Mouse (Mus musculus) cerebellum, adult 2 months (tissue): Measurements from ENCODE around the gene Mylk3. TPM values are rescaled to one million over a fixed set of nuclear protein-coding genes. Genes with fewer than 3 reads are reported as not detected.

Experiments
- DNase-seq, 2 experiments: peaks; one replicate each; pipeline ENCODE4 v3.0.0; 2021
- H3K27ac ChIP-seq: fragments of 200-500 bp; 2 replicates; pipeline ENCODE4 v1.5.1; 2012; ENCODE audit warnings: low read length, control low read depth, inconsistent platforms; ENCODE audit not compliant: insufficient read depth
- H3K27me3 ChIP-seq: fragments of 200-500 bp; 2 replicates; pipeline ENCODE4 v1.6.1; 2012; ENCODE audit warnings: inconsistent platforms, mild to moderate bottlenecking, low read length, moderate library complexity; ENCODE audit not compliant: control insufficient read depth, insufficient read depth
- H3K4me1 ChIP-seq: fragments of 200-500 bp; 2 replicates; pipeline ENCODE4 v1.6.1; 2011; ENCODE audit warnings: low read length; ENCODE audit not compliant: control insufficient read depth, insufficient read depth
- H3K4me3 ChIP-seq: fragments of 200-500 bp; replicated peaks from 2 replicates; pipeline ENCODE3; 2011; ENCODE audit warnings: mild to moderate bottlenecking, low read depth, low read length, control low read depth; ENCODE audit not compliant: insufficient read depth
- CTCF ChIP-seq: fragments of 200-500 bp; IDR thresholded peaks from 2 replicates; pipeline ENCODE4 v1.5.1; 2011; ENCODE audit warnings: low read depth, mild to moderate bottlenecking, control low read depth, low read length, moderate library complexity, borderline replicate concordance; ENCODE audit not compliant: insufficient read depth
- POLR2A ChIP-seq: fragments of 200-500 bp; IDR thresholded peaks from 2 replicates; pipeline ENCODE4 v1.6.1; 2011; ENCODE audit warnings: low read length, control low read depth, borderline replicate concordance; ENCODE audit not compliant: insufficient read depth
- whole genome bisulfite sequencing: fragments of 180-500 bp; shearing (Covaris S2); methylation state at CpG from one replicate; pipeline ENCODE4 v1.1.7; 2018; 5-methylcytosine and 5-hydroxymethylcytosine counted together
- polyA plus RNA-seq: library from polyadenylated mRNA; depleted of rRNA; stranded (reverse); fragments of >200 nt; gene quantifications from 2 replicates; pipeline ENCODE4 v1.2.3, GENCODE M21; 2012

Gene Mylk3
- polyA plus RNA-seq, 1 experiment = 0.08 TPM

DNA sequence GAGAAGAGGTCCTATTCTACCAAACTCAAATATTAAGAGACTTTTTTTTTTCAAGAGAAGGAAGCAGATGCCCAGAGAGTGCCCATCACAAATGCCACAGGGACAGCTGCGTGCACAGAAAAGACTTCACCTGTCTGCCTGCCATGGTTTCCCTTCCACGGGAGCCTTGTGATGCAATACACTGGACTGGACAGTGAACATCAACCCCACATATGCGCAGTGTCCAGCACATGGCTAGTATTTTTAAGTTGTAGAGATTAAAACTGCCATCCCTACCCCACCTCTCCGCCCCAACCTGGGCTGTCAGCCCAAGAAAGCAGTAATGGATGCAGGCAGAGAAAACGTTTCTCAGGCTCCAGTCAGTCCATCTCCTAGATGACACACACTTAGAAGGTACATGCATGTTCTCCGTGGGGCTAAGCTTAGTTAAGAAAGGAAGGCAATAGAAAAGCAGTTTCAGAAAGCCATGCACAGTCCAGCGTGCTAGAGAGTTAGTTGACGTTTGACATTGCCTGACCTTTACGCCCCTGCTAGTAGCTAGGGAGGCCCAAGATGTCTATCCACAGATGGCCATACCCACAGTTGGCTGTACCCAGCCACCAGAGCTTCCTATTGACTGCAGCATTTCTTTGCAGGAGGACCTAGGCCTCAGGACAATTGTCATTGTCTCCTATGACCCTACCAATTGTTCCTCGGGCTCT is 5.9 kb downstream of the Mylk3 start:
- H3K27me3 ChIP-seq = no peaks in the 10 kb centered on the region
- H3K4me1 ChIP-seq = no peaks in the 10 kb centered on the region
- H3K4me3 ChIP-seq = no peak overlapping the region
- 75% methylated on average over 10 of the region's 10 CpGs for WGBS
- no peak for TF ChIP-seq CTCF
- no peak for TF ChIP-seq POLR2A
- H3K27ac ChIP-seq = no peak overlapping the region
- DNase-seq = no peak

DNA sequence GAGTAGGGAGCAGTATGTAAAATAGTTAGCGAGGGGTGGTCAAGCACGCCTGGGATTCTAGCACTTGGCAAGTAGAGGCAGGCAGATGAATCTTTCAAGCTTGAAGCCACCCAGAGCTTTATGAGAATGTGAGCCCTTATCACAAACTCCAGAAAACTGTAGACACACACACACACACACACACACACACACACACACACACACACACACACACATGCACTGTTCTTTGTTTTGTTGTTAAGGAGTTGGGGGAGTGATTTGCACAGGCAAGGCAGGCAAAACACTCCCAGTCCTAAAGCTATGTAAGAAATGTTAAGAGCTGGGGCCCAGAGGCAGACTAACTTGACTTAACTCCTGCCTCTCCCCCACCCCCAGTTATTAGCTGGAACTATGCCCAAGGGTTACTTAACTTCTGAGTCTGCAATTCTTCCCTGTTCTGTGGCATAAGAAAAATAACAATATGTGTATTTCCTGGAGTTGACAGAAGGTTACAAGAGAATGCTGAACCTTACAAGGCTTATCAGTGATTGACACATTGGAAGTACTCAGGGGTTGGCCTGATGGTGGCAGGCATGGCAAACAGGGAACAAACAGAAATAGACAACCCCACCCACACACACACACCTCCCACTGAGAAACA is 6.9 kb downstream of the Mylk3 start:
- 10% methylated on average over 2 of the region's 2 CpGs for WGBS
- no peak for TF ChIP-seq POLR2A
- TF ChIP-seq CTCF = no peak
- Histone ChIP-seq H3K4me3 (no peak overlapping the region), H3K4me1 (no peaks in the 10 kb centered on the region), H3K27ac (no peak overlapping the region), H3K27me3 (no peaks in the 10 kb centered on the region)
- DNase-seq = no peak

DNA sequence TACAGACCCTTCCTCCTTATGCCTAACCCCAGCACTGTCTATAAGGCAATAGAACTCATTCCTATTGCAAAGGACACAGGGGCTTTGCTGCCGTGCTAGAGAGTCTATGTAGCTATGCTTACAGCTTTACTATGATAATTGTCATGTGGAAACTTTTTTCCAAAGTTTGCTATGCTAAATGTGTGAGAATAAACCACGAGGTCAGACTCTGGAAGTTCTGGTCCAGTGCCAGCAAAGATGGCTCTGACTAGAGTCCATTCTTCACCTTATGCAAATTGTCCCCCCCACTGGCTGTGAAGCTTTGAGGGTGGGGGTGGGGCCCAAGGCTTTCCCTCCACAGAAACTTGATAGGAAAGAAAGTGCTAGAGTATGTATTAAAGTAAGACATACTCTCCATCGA is 9.6 kb downstream of the Mylk3 start:
- Histone ChIP-seq H3K4me3 (no peak overlapping the region), H3K4me1 (no peaks in the 10 kb centered on the region), H3K27me3 (no peaks in the 10 kb centered on the region), H3K27ac (no peak overlapping the region)
- DNase-seq = no peak
- WGBS = 31% methylated on average over 3 of the region's 3 CpGs
- no peak for TF ChIP-seq CTCF
- TF ChIP-seq POLR2A = no peak

DNA sequence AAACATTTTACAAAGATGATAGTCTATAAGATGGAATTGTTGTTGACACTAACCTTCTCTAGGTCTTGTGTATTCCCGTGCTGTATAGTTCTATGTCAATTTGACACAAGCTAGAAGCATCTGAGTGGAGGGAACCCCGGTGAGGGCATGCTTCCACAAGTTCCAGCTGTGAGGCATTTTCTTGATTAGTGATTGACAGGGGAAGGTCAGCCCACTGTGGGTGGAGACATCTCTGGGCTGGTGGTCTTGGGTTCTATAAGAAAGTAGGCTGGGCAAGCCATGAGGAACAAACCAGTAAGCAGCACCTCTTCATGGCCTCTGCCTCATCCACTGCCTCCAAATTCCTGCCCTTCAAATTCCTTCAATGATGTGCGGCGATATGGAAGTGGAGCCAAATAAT is 11.9 kb downstream of the Mylk3 start:
- Histone ChIP-seq H3K27me3 (no peaks in the 10 kb centered on the region), H3K4me1 (no peaks in the 10 kb centered on the region), H3K4me3 (no peak overlapping the region), H3K27ac (no peak overlapping the region)
- no peak for DNase-seq
- TF ChIP-seq CTCF = no peak
- TF ChIP-seq POLR2A = no peak
- WGBS = 18% methylated on average over 4 of the region's 4 CpGs

DNA sequence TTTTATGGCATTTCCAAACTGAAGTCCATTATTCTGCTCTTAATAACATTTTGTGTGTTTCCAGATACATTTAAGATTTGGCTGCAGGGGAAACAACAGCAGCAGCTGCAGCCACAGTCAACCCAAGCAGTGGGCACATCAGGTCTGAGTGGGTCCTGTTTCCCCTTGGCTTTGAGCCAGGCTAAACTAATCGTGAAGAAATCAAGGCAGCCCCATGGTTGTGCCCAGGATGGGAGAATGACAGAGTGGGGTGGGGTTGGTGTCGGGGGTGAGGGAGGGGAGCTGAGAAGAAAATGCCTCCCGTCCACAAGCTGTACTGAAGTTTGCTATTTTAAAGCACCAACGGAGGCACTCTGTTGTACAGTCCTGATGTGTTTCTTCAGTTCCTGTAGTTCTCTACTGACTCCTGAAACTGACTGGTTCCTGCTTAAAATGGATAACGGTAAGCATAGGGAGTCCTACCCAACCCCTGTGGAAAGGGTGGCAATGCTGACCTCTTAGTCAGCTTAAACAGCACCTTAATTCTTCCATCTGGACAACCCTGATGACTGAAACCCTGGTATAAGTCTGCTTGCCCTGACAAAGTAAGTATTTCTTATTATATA is 12.6 kb downstream of the Mylk3 start:
- no peak overlapping the region for H3K27ac ChIP-seq
- 48% methylated on average over 5 of the region's 5 CpGs for WGBS
- H3K4me1 ChIP-seq = no peaks in the 10 kb centered on the region
- no peak for TF ChIP-seq POLR2A
- no peak for TF ChIP-seq CTCF
- no peaks in the 10 kb centered on the region for H3K27me3 ChIP-seq
- DNase-seq = no peak
- H3K4me3 ChIP-seq = no peak overlapping the region

DNA sequence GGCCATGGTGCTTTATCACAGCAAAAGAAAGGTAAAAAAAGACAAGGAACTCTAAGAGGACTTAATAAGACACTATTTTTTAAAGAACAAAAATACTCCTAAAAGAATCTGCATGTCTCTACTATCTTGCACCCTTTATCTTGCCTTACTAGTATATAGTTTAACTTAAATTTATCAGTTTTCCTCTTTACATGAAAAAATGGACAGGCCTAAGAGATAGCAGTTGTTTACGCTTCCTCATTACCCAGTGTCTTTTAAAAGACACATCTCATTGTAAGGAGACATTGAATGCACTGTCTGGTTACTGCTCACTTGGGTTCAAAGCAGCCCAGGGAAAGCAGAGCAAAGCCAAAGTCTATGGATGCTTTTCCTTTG is 13.7 kb downstream of the Mylk3 start:
- no peak for DNase-seq
- H3K27ac ChIP-seq = no peak overlapping the region
- 100% methylated on average over 1 of the region's 1 CpGs for WGBS
- H3K27me3 ChIP-seq = no peaks in the 10 kb centered on the region
- no peak overlapping the region for H3K4me3 ChIP-seq
- no peaks in the 10 kb centered on the region for H3K4me1 ChIP-seq
- no peak for TF ChIP-seq POLR2A
- TF ChIP-seq CTCF = no peak

DNA sequence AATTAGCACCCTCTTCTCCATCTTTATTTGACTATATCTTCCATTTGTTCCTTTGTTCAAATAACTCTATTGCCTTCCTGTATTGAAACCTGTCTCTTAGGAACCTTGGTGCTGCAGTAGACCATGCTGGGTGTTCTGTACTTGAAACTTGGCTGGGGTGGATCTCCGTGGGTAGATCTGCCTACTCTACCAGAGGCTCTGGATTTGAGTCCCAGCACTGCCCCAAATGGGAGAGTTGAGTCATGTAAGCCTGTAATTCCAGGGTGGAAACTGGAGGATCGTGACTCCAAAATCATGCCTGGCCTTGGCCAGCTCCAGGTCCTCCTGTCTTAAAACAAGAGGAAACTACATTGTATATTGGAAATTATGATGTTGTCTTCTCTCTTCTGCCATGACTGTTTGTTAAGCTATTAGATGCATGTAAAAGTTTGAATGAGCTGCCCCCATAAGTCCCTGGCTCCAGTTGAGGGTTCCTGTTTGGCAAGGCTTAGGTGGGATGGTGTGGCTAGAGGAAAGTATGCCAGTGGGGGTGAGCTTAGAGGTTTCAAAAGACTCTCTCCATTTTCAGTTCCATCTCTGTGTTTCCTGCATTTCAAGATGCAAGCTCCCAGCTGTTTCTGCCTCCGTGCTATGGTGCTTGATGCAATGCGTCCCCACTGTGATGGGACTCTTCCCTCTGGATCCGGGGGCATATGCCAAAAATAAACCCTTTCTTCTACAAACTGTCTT is 14.2 kb downstream of the Mylk3 start:
- Histone ChIP-seq H3K27me3 (no peaks in the 10 kb centered on the region), H3K4me1 (no peaks in the 10 kb centered on the region), H3K4me3 (no peak overlapping the region), H3K27ac (no peak overlapping the region)
- WGBS = 76% methylated on average over 5 of the region's 5 CpGs
- no peak for TF ChIP-seq POLR2A
- TF ChIP-seq CTCF = no peak
- no peak for DNase-seq
